Mouse (Mus musculus) limb, embryonic 14.5 days (tissue): ENCODE data around the gene Nav2. TPM values are rescaled to one million over a fixed set of nuclear protein-coding genes. Genes with fewer than 3 reads are reported as not detected.

Source experiments
- ATAC-seq: fragments of 200-750 bp; cut with Nextera tagmentation; 2 replicates; pipeline ENCODE4 v1.8.0; 2017; ENCODE audit warnings: low read depth, moderate number of reproducible peaks, moderate TSS enrichment; ENCODE audit not compliant: low FRiP score
- DNase-seq: peaks from one replicate; pipeline ENCODE4 v3.0.0-alpha.2; 2015; ENCODE audit warnings: low spot score
- H3K27ac ChIP-seq: fragments of 300-500 bp; sonication (generic); replicated peaks from 2 replicates; pipeline ENCODE4 v1.5.1; 2014; ENCODE audit warnings: low read depth, mild to moderate bottlenecking, low read length, moderate library complexity, mixed read lengths
- H3K27me3 ChIP-seq: fragments of 300-500 bp; sonication (generic); 2 replicates; pipeline ENCODE4 v1.6.1; 2014; ENCODE audit warnings: low read length, mixed read lengths; ENCODE audit not compliant: control insufficient read depth, insufficient read depth
- H3K36me3 ChIP-seq: fragments of 300-500 bp; sonication (generic); 2 replicates; pipeline ENCODE4 v1.6.1; 2014; ENCODE audit warnings: mild to moderate bottlenecking, low read length, moderate library complexity, mixed read lengths; ENCODE audit not compliant: control insufficient read depth, insufficient read depth
- H3K4me1 ChIP-seq: fragments of 300-500 bp; sonication (generic); 2 replicates; pipeline ENCODE4 v1.6.1; 2014; ENCODE audit warnings: antibody characterized with exemption, low read length, mixed read lengths; ENCODE audit not compliant: control insufficient read depth, insufficient read depth
- H3K4me2 ChIP-seq: fragments of 300-500 bp; sonication (generic); replicated peaks from 2 replicates; pipeline ENCODE4 v1.6.1; 2014; ENCODE audit warnings: low read depth, mild to moderate bottlenecking, low read length, moderate library complexity; ENCODE audit not compliant: severe bottlenecking
- H3K4me3 ChIP-seq: fragments of 300-500 bp; sonication (generic); replicated peaks from 2 replicates; pipeline ENCODE4 v1.5.1; 2014; ENCODE audit warnings: low read length
- H3K9ac ChIP-seq: fragments of 300-500 bp; sonication (generic); 2 replicates; pipeline ENCODE4 v1.6.1; 2014; ENCODE audit warnings: mild to moderate bottlenecking, low read depth, low read length, moderate library complexity; ENCODE audit not compliant: severe bottlenecking
- H3K9me3 ChIP-seq: fragments of 300-500 bp; sonication (generic); 2 replicates; pipeline ENCODE4 v1.6.1; 2016; ENCODE audit warnings: low read length; ENCODE audit not compliant: control insufficient read depth
- POLR2A ChIP-seq: fragments of 200-500 bp; IDR thresholded peaks from 2 replicates; pipeline ENCODE4 v1.8.0; 2012; ENCODE audit warnings: inconsistent platforms, mild to moderate bottlenecking, moderate library complexity, borderline replicate concordance; ENCODE audit not compliant: insufficient read depth, insufficient read length; ENCODE audit errors: extremely low read depth
- WGBS: fragments of 180-500 bp; shearing (Covaris S2); extraction: QIAGEN DNeasy Blood & Tissue Kit; methylation state at CpG from one replicate; pipeline ENCODE4 v1.1.7; 2014; 5-methylcytosine and 5-hydroxymethylcytosine counted together
- polyA plus RNA-seq, 2 experiments: library from polyadenylated mRNA; depleted of rRNA in 1 of 2; stranded (reverse) in 1 of 2; unstranded in 1 of 2; fragments of >200 nt; fragmentation: Nextera tagmentation in 1 of 2; extraction: Ambion mirVana in 1 of 2; gene quantifications; 2 replicates each; pipeline versions ENCODE4 v1.2.1 to v1.2.3; 2012 to 2014

Gene Nav2
- polyA plus RNA-seq, 2 experiments, result 15.8 to 16.8 TPM

GRCm38 (mm10) chr7:49139762-49140161, 231.2 kb downstream of the Nav2 start:
- Histone ChIP-seq H3K36me3 (no peaks in the 10 kb centered on the region), H3K4me1 (no peaks in the 10 kb centered on the region), H3K9me3 (0 out of 2 replicates have a peak, but pooled peaks cover 6% of the 10 kb centered on the region), H3K27me3 (no peaks in the 10 kb centered on the region; the same call in 1 of the 2 replicates), H3K4me3 (no peak overlapping the region), H3K27ac (no peak overlapping the region), H3K9ac (no peak overlapping the region), H3K4me2 (no peak overlapping the region)
- TF ChIP-seq POLR2A, result no peak
- DNase-seq (no peak), ATAC-seq (no peak)
- 74% methylated on average over 2 of the region's 2 CpGs for WGBS

DNA sequence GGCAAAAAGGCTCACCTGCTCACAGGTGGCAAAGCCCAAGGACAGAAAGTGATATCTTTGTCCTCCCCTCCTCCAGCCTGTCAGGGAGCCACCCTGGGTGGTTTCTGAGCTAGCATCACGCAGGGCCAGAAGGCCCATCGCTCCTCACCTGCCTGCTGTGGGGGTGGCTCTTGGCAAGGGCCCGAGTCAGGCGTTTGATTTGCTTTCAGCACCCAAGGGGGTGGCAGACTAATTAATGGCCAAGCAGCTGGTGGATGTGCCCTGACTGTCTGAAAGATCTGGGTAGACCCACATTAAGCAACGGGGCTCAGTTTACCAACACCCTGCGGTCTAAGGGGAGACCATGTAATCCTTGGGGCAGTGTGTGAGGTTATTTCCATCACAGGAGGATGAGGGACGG, 235.4 kb downstream of the Nav2 start:
- TF ChIP-seq POLR2A, result no peak
- no peak for ATAC-seq
- 74% methylated on average over 7 of the region's 7 CpGs for WGBS
- Histone ChIP-seq H3K27me3 (no peaks in the 10 kb centered on the region; the same call in 1 of the 2 replicates), H3K27ac (no peak overlapping the region), H3K4me3 (no peak overlapping the region), H3K9ac (no peak overlapping the region), H3K4me2 (no peak overlapping the region), H3K36me3 (no peaks in the 10 kb centered on the region), H3K9me3 (no peaks in the 10 kb centered on the region), H3K4me1 (peaks cover 2% of the 10 kb centered on the region; the same call in 1 of the 2 replicates)
- DNase-seq, result no peak

GRCm38 (mm10) chr7:49145749-49146670, 237.5 kb downstream of the Nav2 start:
- ATAC-seq (no peak), DNase-seq (no peak)
- no peaks in the 10 kb centered on the region for H3K9me3 ChIP-seq
- no peak overlapping the region for H3K4me3 ChIP-seq
- H3K27me3 ChIP-seq, result no peaks in the 10 kb centered on the region; the same call in 1 of the 2 replicates
- no peak overlapping the region for H3K27ac ChIP-seq
- H3K36me3 ChIP-seq, result no peaks in the 10 kb centered on the region
- H3K4me2 ChIP-seq, result no peak overlapping the region
- 64% methylated on average over 22 of the region's 22 CpGs for WGBS
- TF ChIP-seq POLR2A, result no peak
- peaks cover 2% of the 10 kb centered on the region; the same call in 1 of the 2 replicates for H3K4me1 ChIP-seq
- H3K9ac ChIP-seq, result no peak overlapping the region

GRCm38 (mm10) chr7:49152297-49152696, 243.8 kb downstream of the Nav2 start:
- no peak overlapping the region for H3K9ac ChIP-seq
- 0 out of 2 replicates have a peak, but pooled peaks cover 3% of the 10 kb centered on the region for H3K9me3 ChIP-seq
- no peak overlapping the region for H3K27ac ChIP-seq
- H3K27me3 ChIP-seq, result no peaks in the 10 kb centered on the region
- no peak overlapping the region for H3K4me3 ChIP-seq
- DNase-seq (no peak), ATAC-seq (no peak)
- H3K4me2 ChIP-seq, result no peak overlapping the region
- 65% methylated on average over 5 of the region's 5 CpGs for WGBS
- no peaks in the 10 kb centered on the region for H3K36me3 ChIP-seq
- no peaks in the 10 kb centered on the region for H3K4me1 ChIP-seq
- TF ChIP-seq POLR2A, result no peak

DNA sequence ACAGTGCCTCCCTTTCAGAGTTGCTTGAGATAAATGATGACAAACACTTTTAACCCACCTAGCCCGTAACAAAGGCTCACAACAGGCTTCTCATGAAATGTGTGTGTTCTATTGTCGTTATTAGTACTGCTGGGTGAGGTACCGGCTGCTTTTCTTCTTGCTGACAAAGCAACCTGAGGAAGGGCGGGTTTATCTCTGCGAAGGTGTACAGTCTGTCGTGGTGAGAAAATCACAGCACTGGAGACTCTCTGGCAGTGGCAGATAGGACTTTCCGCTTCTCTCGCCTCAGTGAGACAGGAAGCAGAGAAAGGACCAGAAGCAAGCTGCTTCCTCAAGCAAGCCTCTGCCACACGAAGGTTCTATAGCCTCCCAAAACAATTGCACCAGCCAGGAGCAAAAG, 244.2 kb downstream of the Nav2 start:
- H3K4me3 ChIP-seq, result no peak overlapping the region
- no peak for DNase-seq
- no peak overlapping the region for H3K4me2 ChIP-seq
- no peaks in the 10 kb centered on the region for H3K27me3 ChIP-seq
- 0 out of 2 replicates have a peak, but pooled peaks cover 3% of the 10 kb centered on the region for H3K9me3 ChIP-seq
- no peak for ATAC-seq
- no peak overlapping the region for H3K27ac ChIP-seq
- TF ChIP-seq POLR2A, result no peak
- 75% methylated on average over 9 of the region's 9 CpGs for WGBS
- H3K9ac ChIP-seq, result no peak overlapping the region
- H3K4me1 ChIP-seq, result no peaks in the 10 kb centered on the region
- H3K36me3 ChIP-seq, result no peaks in the 10 kb centered on the region
